Mouse (Mus musculus) heart, postnatal 25 days (tissue): ENCODE results near the gene Six2. TPM values are rescaled to one million over a fixed set of nuclear protein-coding genes. Genes with fewer than 3 reads are reported as not detected.
"Not testable (repeated sequence)": the region's sequence is repeated elsewhere in the genome, so short reads cannot be mapped to it uniquely, and the experiment has no call there.

Experiments
- DNase-seq: peaks from one replicate; pipeline ENCODE4 v3.0.0; 2022; ENCODE audit warnings: low spot score
- intact Hi-C: fragments of 180-260 bp; cut with DNase I; formaldehyde crosslinking; loops from one replicate; pipeline ENCODE4 v1.15.1; 2025
- total RNA-seq, 2 experiments: library from RNA; stranded (reverse); gene quantifications; 2 replicates each; pipeline ENCODE4 v1.2.3; 2021

Gene Six2
- total RNA-seq, 2 experiments from 2014 or later = 0.31 to 0.49 TPM

DNA sequence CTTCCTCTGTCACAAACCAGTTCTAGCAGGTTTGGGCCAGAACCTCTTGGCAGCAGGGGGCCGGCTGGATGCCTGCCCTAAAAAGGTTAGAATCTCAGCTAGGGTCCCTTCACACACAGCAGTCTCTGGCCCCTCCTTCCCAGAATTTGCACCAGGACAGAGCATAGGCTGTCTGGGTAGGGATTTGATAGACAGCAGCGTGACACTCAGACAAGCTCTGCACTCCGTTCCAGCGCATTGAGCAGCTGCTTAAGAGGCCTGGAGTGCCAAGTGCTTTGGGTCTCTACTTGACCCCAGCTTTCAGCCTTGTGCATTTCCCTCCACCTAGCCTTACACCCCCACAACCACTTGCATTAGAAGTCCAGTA lies 2.9 kb upstream of the Six2 start:
- intact Hi-C loops = loop anchor here (5.0 kb wide), 1 partner anchor 106 kb away; no protein-coding TSS in a partner anchor
- no peak for DNase-seq

DNA sequence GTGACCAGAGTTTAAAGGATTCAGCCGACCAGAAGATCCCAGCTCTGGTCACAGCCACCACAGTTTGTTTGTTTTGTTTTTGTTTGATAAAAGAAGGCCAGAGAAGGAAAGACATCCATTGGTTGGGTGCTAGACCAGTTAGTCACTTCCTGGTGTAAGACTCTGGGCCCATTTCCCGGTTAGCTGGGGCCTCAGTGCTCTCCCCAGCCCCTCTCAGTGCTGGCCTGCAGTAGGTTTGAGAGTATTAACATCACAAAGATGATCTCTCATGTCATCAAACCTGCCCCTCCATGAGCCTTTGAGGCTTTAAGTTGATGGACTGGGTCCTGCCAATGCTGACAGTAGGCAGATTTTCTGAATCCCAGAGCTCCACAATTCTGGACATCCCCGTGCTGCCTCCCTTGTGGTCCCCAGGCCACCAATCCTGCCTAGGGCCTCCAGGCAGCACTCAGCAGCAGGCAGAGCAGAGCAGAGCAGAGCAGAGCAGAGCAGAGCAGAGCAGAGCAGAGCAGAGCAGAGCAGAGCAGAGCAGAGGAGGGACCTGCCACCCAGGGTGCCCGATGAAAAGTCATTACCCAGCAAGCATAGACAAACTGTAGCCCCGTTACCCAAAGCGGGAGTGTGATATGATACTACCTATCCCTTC lies 2.4 kb upstream of the Six2 start:
- no peak for DNase-seq
- intact Hi-C loops = loop anchor here (5.0 kb wide), 1 partner anchor 107 kb away; no protein-coding TSS in a partner anchor

DNA sequence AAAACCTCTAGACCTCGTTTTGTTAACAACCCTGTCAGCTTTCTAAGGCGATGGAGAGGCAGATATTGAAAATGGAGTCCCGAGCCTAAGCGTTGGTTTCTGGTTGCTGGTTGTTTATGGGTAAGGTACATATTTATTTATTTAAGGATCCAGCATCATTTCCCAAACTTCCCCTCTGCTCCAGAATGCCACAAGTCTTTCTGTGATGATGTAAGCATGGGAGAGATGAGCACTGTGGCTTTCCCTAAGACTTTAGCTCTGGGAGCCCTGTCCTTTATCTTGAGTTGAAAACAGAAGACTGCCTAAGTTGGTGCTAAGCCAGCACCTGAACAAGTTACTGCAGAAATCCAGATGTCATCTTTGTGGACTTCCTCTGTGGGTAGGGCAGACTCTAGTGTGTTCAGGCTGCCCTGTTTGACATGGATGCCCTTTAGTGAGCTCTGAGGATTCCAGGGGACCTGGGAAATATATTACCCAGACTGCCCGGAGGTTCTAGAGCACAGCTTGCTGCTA lies 1.8 kb upstream of the Six2 start:
- intact Hi-C loops = loop anchor here (5.0 to 10.0 kb wide), 2 partner anchors 107 to 205 kb away; no protein-coding TSS in a partner anchor
- DNase-seq = no peak

DNA sequence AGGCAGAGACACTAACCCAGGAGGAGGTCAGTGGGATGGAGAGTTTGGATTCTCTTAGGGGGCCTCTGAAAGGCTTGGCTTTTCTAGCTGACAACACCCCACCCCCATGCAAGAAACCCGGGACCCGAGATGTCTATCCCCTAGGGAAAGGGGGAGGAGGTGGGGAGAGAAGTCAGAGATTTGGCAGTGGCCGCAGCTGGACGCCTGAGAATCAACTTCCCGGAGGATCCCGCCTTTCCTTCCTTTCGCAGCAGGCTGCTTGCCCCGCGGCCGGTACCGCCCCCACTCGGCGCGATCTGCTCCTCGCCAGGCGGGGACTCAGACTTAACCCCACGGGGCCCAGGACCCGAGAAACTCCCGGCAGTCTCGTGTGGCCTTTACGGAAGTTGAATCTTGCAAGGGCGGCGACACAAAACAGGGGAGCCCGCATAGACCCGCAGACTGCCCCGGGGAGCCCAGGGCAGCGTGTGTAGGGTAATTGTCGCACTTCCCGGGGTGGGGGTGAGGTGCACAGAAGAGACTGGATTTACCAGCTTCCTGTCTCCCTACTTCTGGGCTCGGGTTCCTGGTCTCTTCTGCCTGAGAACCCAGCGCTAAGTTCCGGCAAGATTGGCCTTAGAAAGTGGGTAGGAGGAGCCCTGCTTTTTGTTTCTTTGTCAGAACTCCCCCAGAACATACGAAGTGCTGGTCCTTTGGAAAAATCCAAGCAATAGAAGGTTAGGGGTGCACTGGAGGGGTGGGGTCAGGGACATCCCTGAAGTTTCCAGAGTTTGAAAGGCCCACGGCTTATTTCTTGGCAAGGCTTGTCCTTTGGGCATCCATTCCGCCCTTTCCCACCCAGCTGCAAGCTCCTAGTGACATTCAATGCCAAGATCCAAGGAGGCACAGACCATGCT lies 1.1 kb upstream of the Six2 start:
- DNase-seq = peak; percentile 56
- intact Hi-C loops = loop anchor here (10.0 kb wide), 1 partner anchor 204 kb away; no protein-coding TSS in a partner anchor

DNA sequence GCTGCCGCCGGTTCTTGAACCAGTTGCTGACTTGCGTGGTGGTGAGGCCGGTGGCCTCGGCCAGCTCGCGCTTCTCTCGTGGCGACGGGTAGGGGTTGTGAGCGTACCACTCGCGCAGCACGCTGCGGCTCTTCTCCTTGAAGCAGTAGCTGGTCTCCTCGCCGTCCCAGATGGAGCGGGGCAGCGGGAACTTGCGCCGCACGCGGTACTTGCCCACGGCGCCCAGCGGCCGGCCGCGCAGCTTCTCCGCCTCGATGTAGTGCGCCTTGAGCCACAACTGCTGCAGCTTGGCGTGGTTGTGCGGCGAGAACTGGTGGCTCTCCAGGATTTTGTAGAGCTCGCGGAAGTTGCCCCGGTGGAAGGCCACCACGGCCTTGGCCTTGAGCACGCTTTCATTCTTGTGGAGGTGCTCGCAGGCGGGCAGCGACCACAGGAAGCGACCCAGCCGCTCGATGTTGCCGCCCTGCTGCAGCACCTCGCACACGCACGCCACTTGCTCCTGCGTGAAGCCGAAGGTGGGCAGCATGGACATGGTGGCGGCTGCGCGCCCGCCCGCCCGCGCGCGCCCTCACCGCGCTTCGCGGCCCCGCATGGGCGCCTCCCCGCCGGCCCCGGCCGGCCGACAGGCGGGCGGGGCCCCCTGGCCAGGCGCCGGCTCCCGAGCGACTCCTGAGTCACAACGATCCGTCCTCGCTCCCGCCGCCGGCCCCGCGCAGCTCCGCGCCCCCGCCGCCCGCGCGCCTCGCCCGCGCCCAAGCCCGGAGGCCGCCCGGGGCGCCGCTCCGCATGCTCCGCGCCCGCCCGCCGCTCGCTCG lies 446 bp downstream of the Six2 start:
- intact Hi-C loops = loop anchor here (10.0 kb wide), 1 partner anchor 203 kb away; no protein-coding TSS in a partner anchor
- no peak for DNase-seq

- intact Hi-C loops = loop anchor here (10.0 kb wide), 1 partner anchor 202 kb away; no protein-coding TSS in a partner anchor
- no peak for DNase-seq
Measured at GRCm38 (mm10) chr17:85686476-85687420, 1.3 kb downstream of the Six2 start.

GRCm38 (mm10) chr17:85685689-85686281 lies 2.3 kb downstream of the Six2 start:
- intact Hi-C loops = loop anchor here (10.0 kb wide), 1 partner anchor 201 kb away; no protein-coding TSS in a partner anchor
- DNase-seq = no peak

DNA sequence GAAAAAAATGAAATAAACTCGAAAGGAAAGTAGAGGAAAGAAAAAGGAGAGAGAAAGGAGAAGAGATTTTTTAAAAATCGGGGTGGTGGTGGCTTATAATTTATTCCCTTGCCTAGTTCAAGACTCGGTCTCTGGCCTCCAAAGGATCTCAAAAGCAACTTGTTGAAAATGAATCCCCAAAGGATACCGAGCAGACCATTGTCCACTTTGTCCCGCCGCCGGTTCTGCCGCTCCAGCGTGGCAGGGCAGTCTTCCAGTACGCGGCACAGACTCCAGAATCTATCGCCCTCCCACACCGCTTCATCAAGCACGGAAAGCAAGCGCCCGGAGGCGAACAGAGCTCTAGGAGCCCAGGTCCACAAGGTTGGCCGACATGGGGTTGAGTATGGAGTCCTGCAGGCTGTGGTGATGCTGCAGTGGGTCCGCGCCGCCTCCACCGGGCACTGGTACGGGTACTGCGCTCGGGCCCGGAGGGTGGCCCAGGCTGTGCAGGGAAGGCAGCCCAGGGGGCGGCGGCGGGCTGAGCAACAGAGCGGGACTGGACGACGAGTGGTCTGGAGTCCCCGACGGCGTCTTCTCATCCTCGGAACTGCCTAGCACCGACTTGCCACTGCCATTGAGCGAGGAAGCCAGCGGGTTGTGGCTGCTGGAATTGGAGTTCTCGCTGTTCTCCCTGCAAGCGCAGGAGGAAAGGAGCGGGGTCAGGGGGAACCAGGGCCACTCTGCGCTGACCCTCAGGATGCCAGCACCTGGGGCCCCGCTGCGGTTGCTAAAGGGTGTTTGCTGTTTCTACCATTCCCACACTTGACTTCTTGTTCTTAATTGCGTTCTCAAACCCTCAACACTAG lies 3.0 kb downstream of the Six2 start:
- no peak for DNase-seq
- intact Hi-C loops = loop anchor here (10.0 kb wide), 1 partner anchor 200 kb away; no protein-coding TSS in a partner anchor

GRCm38 (mm10) chr17:85684436-85684835 lies 3.6 kb downstream of the Six2 start:
- DNase-seq = not testable (repeated sequence)
- intact Hi-C loops = loop anchor here (10.0 kb wide), 1 partner anchor 200 kb away; no protein-coding TSS in a partner anchor

DNA sequence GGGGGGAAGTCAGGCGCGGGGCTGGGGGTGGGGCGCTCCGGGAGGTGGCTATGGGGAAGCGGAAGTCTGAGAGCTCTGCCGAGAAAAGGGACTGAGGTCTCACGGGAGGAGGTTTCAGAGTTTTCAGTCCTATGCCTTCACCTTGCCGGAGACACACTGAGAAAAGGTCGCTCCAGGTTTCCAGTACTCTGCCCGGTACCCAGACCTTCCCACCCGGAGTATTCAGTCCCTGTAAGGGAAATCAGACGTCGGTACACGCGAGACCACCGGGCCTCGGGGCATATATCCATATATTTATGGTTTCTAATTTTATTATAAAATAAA lies 4.1 kb downstream of the Six2 start:
- no peak for DNase-seq
- intact Hi-C loops = loop anchor here (10.0 kb wide), 1 partner anchor 199 kb away; no protein-coding TSS in a partner anchor

DNA sequence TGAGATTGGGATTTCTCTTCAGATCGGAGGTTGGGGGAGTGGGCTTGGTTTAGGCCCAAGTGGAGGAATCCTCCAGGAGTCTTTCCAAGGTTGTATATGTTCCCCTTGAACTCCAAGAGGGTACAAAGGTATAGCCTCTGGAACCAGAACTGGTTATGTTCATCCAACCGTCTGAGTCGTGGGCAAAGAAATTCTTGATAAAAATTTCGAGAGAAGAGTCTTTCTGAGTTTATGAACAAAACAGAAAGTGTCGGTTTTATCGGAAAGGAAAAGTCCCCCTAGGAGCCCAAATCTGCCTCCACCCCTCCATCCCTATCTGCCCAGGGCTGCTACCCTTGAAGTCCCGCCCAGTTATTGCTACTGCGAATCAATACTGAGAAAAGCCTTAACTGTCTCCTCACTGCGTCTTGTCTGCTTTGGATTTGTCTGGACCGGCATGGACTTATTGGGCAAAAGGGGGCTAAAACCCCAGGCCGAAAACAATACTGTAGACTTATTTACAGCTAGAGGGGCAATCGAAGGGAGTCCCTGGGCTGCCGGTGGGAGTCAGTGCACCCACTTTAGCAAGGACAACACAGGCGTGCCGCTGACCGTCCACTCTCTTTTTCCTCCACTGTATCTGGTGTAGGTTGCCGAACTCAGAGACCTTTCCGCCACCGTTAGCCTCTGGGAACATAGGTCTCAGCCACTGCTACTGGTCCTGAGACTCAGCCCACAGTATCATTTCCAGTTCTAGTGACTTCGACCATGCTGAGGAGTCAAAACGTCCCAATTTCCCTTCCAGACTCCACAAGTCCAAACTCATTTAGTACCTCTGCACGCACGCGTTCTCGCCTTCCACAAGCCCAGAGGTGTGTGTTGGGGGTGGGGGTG lies 4.7 kb downstream of the Six2 start:
- intact Hi-C loops = loop anchor here (10.0 kb wide), 1 partner anchor 199 kb away; no protein-coding TSS in a partner anchor
- DNase-seq = no peak

GRCm38 (mm10) chr17:85682181-85682710 lies 5.8 kb downstream of the Six2 start:
- intact Hi-C loops = loop anchor here (10.0 kb wide), 1 partner anchor 197 kb away; no protein-coding TSS in a partner anchor
- no peak for DNase-seq

- intact Hi-C loops = loop anchor here (10.0 kb wide), 1 partner anchor 197 kb away; no protein-coding TSS in a partner anchor
Measured at GRCm38 (mm10) chr17:85681741-85682140, 6.3 kb downstream of the Six2 start.

DNA sequence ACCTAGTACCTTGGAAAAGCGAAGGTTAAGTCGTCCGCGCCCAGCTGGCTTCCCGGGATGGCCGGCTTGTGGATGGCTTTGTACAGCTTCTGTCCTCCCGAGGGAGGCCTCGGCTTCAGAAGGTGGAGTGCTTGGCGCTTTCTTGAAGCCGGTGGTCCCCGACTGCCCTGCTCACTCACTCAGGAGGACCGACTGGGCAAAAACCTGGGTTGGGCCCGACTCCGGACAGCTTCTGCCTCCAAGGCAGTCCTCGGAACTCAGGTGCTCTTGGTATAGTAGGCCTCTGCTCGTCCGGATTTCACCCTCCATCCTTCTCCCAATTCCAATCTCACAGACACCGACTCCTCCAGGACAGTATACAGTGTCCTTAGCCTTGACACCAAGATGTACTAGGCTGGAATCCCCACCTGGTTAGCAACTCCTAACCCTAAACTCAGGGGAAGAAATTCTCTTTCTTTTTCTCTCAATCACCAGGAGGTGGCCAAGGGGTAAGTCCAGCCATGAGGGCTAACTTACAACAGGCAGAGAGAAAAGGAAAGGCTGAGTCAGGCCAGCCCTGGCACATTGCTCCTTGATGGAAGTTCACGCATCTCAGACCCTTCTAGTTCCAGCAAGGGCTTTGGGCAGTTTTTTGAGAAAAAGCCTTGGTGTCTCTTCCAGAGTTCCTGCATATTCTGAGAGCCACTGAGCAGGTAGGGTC lies 7.1 kb downstream of the Six2 start:
- intact Hi-C loops = loop anchor here (10.0 kb wide), 1 partner anchor 196 kb away; no protein-coding TSS in a partner anchor
- DNase-seq = no peak

More at GRCm38 (mm10) chr17:85681741-85682140, 6.3 kb downstream of the Six2 start:
- DNase-seq = no peak
